18 mouse cellular contexts compared by ENCODE assay signal in genomic region chr1:37049159-37049558, GRCm38 (mm10). TPM values are rescaled to one million over a fixed set of nuclear protein-coding genes. Genes with fewer than 3 reads are reported as not detected.
"Had no signal": no experiment of that assay in that cellular context is flagged by ENCODE, and none has a peak within 500 bp of the region (broad histone marks: within the 10 kb centered on the region; RNA-seq: fewer than 3 reads in every experiment).

No protein-coding gene starts in this region.

- ATAC-seq: inflammation-experienced regulatory T-cells, adult 6 months; lung, postnatal 0 days; midbrain, embryonic 15.5 days had no signal

- DNase-seq: kidney, adult 2 months; kidney, postnatal 14 days; layer of hippocampus, adult 9-11 months; layer of hippocampus, postnatal 36 days; lung, adult 2 months; lung, postnatal 36 days; right cerebral cortex, postnatal 14 days; thymus, postnatal 36 days had no signal

- H3K27me3 ChIP-seq: limb, embryonic 13.5 days; liver, embryonic 15.5 days; midbrain, embryonic 15.5 days; neural tube, embryonic 12.5 days; stomach, embryonic 15.5 days had no signal

- H3K36me3 ChIP-seq: limb, embryonic 13.5 days; liver, embryonic 15.5 days; midbrain, embryonic 10.5 days; midbrain, embryonic 15.5 days; neural tube, embryonic 12.5 days; stomach, embryonic 15.5 days had no signal

- H3K4me3 ChIP-seq: limb, embryonic 13.5 days; liver, embryonic 15.5 days; midbrain, embryonic 10.5 days; midbrain, embryonic 15.5 days; neural tube, embryonic 12.5 days; stomach, embryonic 15.5 days had no signal

- H3K4me1 ChIP-seq: liver, embryonic 15.5 days; midbrain, embryonic 10.5 days; midbrain, embryonic 15.5 days; neural tube, embryonic 12.5 days; stomach, embryonic 15.5 days had no signal

- H3K27ac ChIP-seq: limb, embryonic 13.5 days; liver, embryonic 15.5 days; midbrain, embryonic 10.5 days; midbrain, embryonic 15.5 days; neural tube, embryonic 12.5 days; stomach, embryonic 15.5 days had no signal

- H3K9me3 ChIP-seq: liver, embryonic 15.5 days; midbrain, embryonic 15.5 days; stomach, embryonic 15.5 days had no signal

- H3K9ac ChIP-seq: limb, embryonic 13.5 days; liver, embryonic 15.5 days; midbrain, embryonic 15.5 days; neural tube, embryonic 12.5 days; stomach, embryonic 15.5 days had no signal

RNA-seq across cellular contexts. Expression of gene Vwa3b, which starts 22.8 kb away (rescaled TPM):
- total RNA-seq: monocyte, adult 5-6 weeks had no signal
- polyA plus RNA-seq: liver, embryonic 11.5 days; liver, embryonic 15.5 days had no signal
